In genomic region chr13:99150626-99151025, GRCm38 (mm10) we compare ENCODE assay signal across 26 mouse cellular contexts. TPM values are rescaled to one million over a fixed set of nuclear protein-coding genes. Genes with fewer than 3 reads are reported as not detected.
DNase-seq lines count a peak whose midpoint lies in the region; ATAC-seq and TF ChIP-seq lines count a peak whose summit lies in the region.
"Had no signal": no experiment of that assay in that cellular context is flagged by ENCODE, and none has a peak within 500 bp of the region (broad histone marks: within the 10 kb centered on the region; RNA-seq: fewer than 3 reads in every experiment).

No protein-coding gene starts in this region.

- no peak for TF ChIP-seq EP300 in stomach, postnatal 0 days (optimal IDR thresholded peaks at IDR 0.05)

- no peaks in the 10 kb centered on the region; the same call in 1 of the 2 replicates for H3K4me1 ChIP-seq in intestine, embryonic 16.5 days (ENCODE audit: control insufficient read depth, insufficient read depth, low read length)
- peaks cover 14% of the 10 kb centered on the region for H3K4me1 ChIP-seq in intestine, embryonic 15.5 days (replicated peaks)
- H3K4me1 ChIP-seq in midbrain, embryonic 11.5 days (ENCODE audit: control insufficient read depth, insufficient read depth, low read length) = peaks cover 26% of the 10 kb centered on the region
- H3K4me1 ChIP-seq in midbrain, embryonic 14.5 days (ENCODE audit: control insufficient read depth, insufficient read depth, low read length) = peaks cover 7% of the 10 kb centered on the region
- peaks cover 2% of the 10 kb centered on the region; the same call in 1 of the 2 replicates for H3K4me1 ChIP-seq in stomach, postnatal 0 days (replicated peaks; ENCODE audit: control insufficient read depth, insufficient read depth)

- no peak for TF ChIP-seq CTCF in stomach, postnatal 0 days (IDR thresholded peaks at IDR 0.05; ENCODE audit: low read depth)

- no peak overlapping the region for H3K4me2 ChIP-seq in intestine, embryonic 16.5 days (ENCODE audit: low read depth, low read length)
- no peak overlapping the region for H3K4me2 ChIP-seq in intestine, embryonic 15.5 days (replicated peaks)
- no peak overlapping the region for H3K4me2 ChIP-seq in midbrain, embryonic 11.5 days
- no peak overlapping the region for H3K4me2 ChIP-seq in midbrain, embryonic 14.5 days (ENCODE audit: low read length)
- no peak overlapping the region for H3K4me2 ChIP-seq in stomach, postnatal 0 days (replicated peaks; ENCODE audit: low read depth)
- H3K4me2 ChIP-seq: embryonic facial prominence, embryonic 15.5 days; heart, embryonic 15.5 days; hindbrain, embryonic 15.5 days; limb, embryonic 15.5 days had no signal

- 0 out of 2 replicates have a peak, but pooled peaks have one; percentile 23 for ATAC-seq in intestine, embryonic 16.5 days
- no peak for ATAC-seq in intestine, embryonic 15.5 days
- no peak for ATAC-seq in midbrain, embryonic 11.5 days (ENCODE audit: low FRiP score)
- no peak for ATAC-seq in midbrain, embryonic 14.5 days (ENCODE audit: low FRiP score, low TSS enrichment)
- ATAC-seq in stomach, postnatal 0 days (ENCODE audit: low FRiP score, low TSS enrichment) = no peak; the same call in 1 of the 2 replicates
- ATAC-seq: CD4-positive, CD25-positive, alpha-beta regulatory T cell, adult 4 months had no signal

- no peak overlapping the region for H3K9ac ChIP-seq in intestine, embryonic 16.5 days (ENCODE audit: low read depth, low read length)
- no peak overlapping the region for H3K9ac ChIP-seq in intestine, embryonic 15.5 days
- no peak overlapping the region for H3K9ac ChIP-seq in midbrain, embryonic 11.5 days (ENCODE audit: low read length)
- H3K9ac ChIP-seq in midbrain, embryonic 14.5 days (replicated peaks; ENCODE audit: low read length) = no peak overlapping the region
- no peak overlapping the region for H3K9ac ChIP-seq in stomach, postnatal 0 days (ENCODE audit: low read length)
- H3K9ac ChIP-seq: embryonic facial prominence, embryonic 15.5 days; heart, embryonic 15.5 days; hindbrain, embryonic 15.5 days; limb, embryonic 15.5 days; liver, embryonic 14.5 days had no signal

- H3K27ac ChIP-seq in intestine, embryonic 16.5 days (ENCODE audit: low read length) = no peak overlapping the region
- H3K27ac ChIP-seq in intestine, embryonic 15.5 days = no peak overlapping the region
- no peak overlapping the region for H3K27ac ChIP-seq in midbrain, embryonic 11.5 days (ENCODE audit: low read depth, low read length)
- no peak overlapping the region for H3K27ac ChIP-seq in midbrain, embryonic 14.5 days (replicated peaks; ENCODE audit: low read depth, low read length)
- H3K27ac ChIP-seq in stomach, postnatal 0 days (replicated peaks) = no peak overlapping the region
- H3K27ac ChIP-seq: embryonic facial prominence, embryonic 15.5 days; heart, embryonic 15.5 days; hindbrain, embryonic 15.5 days; kidney, postnatal 0 days; limb, embryonic 15.5 days; liver, embryonic 14.5 days had no signal

- H3K9me3 ChIP-seq in intestine, embryonic 16.5 days (ENCODE audit: control insufficient read depth, low read length) = no peaks in the 10 kb centered on the region
- no peaks in the 10 kb centered on the region for H3K9me3 ChIP-seq in intestine, embryonic 15.5 days
- H3K9me3 ChIP-seq in midbrain, embryonic 11.5 days (ENCODE audit: control insufficient read depth, low read length) = no peaks in the 10 kb centered on the region
- no peaks in the 10 kb centered on the region for H3K9me3 ChIP-seq in midbrain, embryonic 14.5 days (ENCODE audit: control insufficient read depth, low read length)
- no peaks in the 10 kb centered on the region for H3K9me3 ChIP-seq in stomach, postnatal 0 days (ENCODE audit: control insufficient read depth, low read length)
- H3K9me3 ChIP-seq: embryonic facial prominence, embryonic 15.5 days; heart, embryonic 15.5 days; hindbrain, embryonic 15.5 days; limb, embryonic 15.5 days had no signal

- no peaks in the 10 kb centered on the region for H3K27me3 ChIP-seq in intestine, embryonic 16.5 days (replicated peaks; ENCODE audit: control insufficient read depth, insufficient read depth, low read length)
- no peaks in the 10 kb centered on the region for H3K27me3 ChIP-seq in intestine, embryonic 15.5 days (replicated peaks)
- no peaks in the 10 kb centered on the region for H3K27me3 ChIP-seq in midbrain, embryonic 11.5 days (ENCODE audit: control insufficient read depth, insufficient read depth, low read length)
- no peaks in the 10 kb centered on the region for H3K27me3 ChIP-seq in midbrain, embryonic 14.5 days (ENCODE audit: control insufficient read depth, insufficient read depth, low read length)
- H3K27me3 ChIP-seq in stomach, postnatal 0 days (ENCODE audit: control insufficient read depth, insufficient read depth, low read length) = no peaks in the 10 kb centered on the region
- H3K27me3 ChIP-seq: embryonic facial prominence, embryonic 15.5 days; heart, embryonic 15.5 days; hindbrain, embryonic 15.5 days; limb, embryonic 15.5 days had no signal

- peak; percentile 3 for DNase-seq in adrenal gland, postnatal 10 days
- DNase-seq in adrenal gland, postnatal 36 days = no peak
- peak; percentile 88 for DNase-seq in midbrain, embryonic 11.5 days (ENCODE audit: low spot score, missing footprints)
- no peak for DNase-seq in midbrain, embryonic 14.5 days
- peak; percentile 24 for DNase-seq in stomach, postnatal 0 days (ENCODE audit: low spot score)
- DNase-seq: cerebellum, adult 11 months; cerebellum, adult 9-11 months; gastrocnemius, postnatal 36 days; heart, postnatal 36 days; kidney, adult 18-20 months; layer of hippocampus, adult 9-11 months; left cerebral cortex, postnatal 4 days; lung, postnatal 14 days; right cerebral cortex, postnatal 25 days; thymus, adult 18-20 months; thymus, postnatal 36 days had no signal

- 60% methylated on average over 6 of the region's 6 CpGs for WGBS in intestine, embryonic 16.5 days
- WGBS in intestine, embryonic 15.5 days = 74% methylated on average over 6 of the region's 6 CpGs
- WGBS in midbrain, embryonic 11.5 days = 72% methylated on average over 6 of the region's 6 CpGs
- 74% methylated on average over 6 of the region's 6 CpGs for WGBS in midbrain, embryonic 14.5 days
- 55% methylated on average over 6 of the region's 6 CpGs for WGBS in stomach, postnatal 0 days

- no peak overlapping the region for H3K4me3 ChIP-seq in intestine, embryonic 16.5 days (ENCODE audit: low read length)
- H3K4me3 ChIP-seq in intestine, embryonic 15.5 days (replicated peaks) = no peak overlapping the region
- H3K4me3 ChIP-seq in midbrain, embryonic 11.5 days (ENCODE audit: low read depth, low read length) = no peak overlapping the region
- H3K4me3 ChIP-seq in midbrain, embryonic 14.5 days (replicated peaks; ENCODE audit: low read depth, low read length) = no peak overlapping the region
- no peak overlapping the region for H3K4me3 ChIP-seq in stomach, postnatal 0 days (ENCODE audit: low read depth, low read length)
- H3K4me3 ChIP-seq: embryonic facial prominence, embryonic 15.5 days; heart, embryonic 15.5 days; hindbrain, embryonic 15.5 days; limb, embryonic 15.5 days had no signal

- H3K36me3 ChIP-seq in intestine, embryonic 16.5 days (ENCODE audit: control insufficient read depth, insufficient read depth, low read length) = no peaks in the 10 kb centered on the region
- H3K36me3 ChIP-seq in intestine, embryonic 15.5 days = no peaks in the 10 kb centered on the region
- H3K36me3 ChIP-seq in midbrain, embryonic 11.5 days (ENCODE audit: control insufficient read depth, insufficient read depth, low read length) = no peaks in the 10 kb centered on the region
- H3K36me3 ChIP-seq in midbrain, embryonic 14.5 days (ENCODE audit: control insufficient read depth, insufficient read depth, low read length) = no peaks in the 10 kb centered on the region
- H3K36me3 ChIP-seq in stomach, postnatal 0 days (ENCODE audit: control insufficient read depth, insufficient read depth, low read length) = no peaks in the 10 kb centered on the region
- H3K36me3 ChIP-seq: embryonic facial prominence, embryonic 15.5 days; heart, embryonic 15.5 days; hindbrain, embryonic 15.5 days; limb, embryonic 15.5 days had no signal

RNA-seq across cellular contexts. Expression of gene Zfp366, which starts 34.0 kb away (rescaled TPM):
- total RNA-seq in adrenal gland, postnatal 10 days (2021) = 10 to 100 TPM in 1 of 2 experiments, 1 to 10 TPM in 1; 8.3 to 10.8 TPM
- 10 to 100 TPM in 1 of 2 experiments, 1 to 10 TPM in 1; 3.4 to 10.1 TPM for total RNA-seq in adrenal gland, postnatal 36 days (2021)
- 0.50 and 0.53 TPM in 2 replicates for polyA plus RNA-seq in intestine, embryonic 16.5 days (2015; fragmentation: Nextera tagmentation; extraction: Ambion mirVana)
- 0.48 and 0.49 TPM in 2 replicates for polyA plus RNA-seq in intestine, embryonic 15.5 days (2015; fragmentation: Nextera tagmentation; extraction: Ambion mirVana)
- 0.75 and 0.87 TPM in 2 replicates for polyA plus RNA-seq in midbrain, embryonic 11.5 days (2014; fragmentation: Nextera tagmentation; extraction: Ambion mirVana)
- polyA plus RNA-seq in midbrain, embryonic 14.5 days (2014; fragmentation: Nextera tagmentation; extraction: Ambion mirVana) = 0.43 and 0.79 TPM in 2 replicates
- polyA plus RNA-seq in stomach, postnatal 0 days (2015; fragmentation: Nextera tagmentation; extraction: Ambion mirVana) = 0.25 and 0.33 TPM in 2 replicates
- total RNA-seq: monocyte, adult 5-6 weeks had no signal

Comparison
In these comparisons a context has a peak if more than half of its experiments do, and no peak if none do; other contexts are left out.
1. DNase-seq: peak in adrenal gland, postnatal 10 days (single experiment), midbrain, embryonic 11.5 days (single experiment) and stomach, postnatal 0 days (single experiment); none in adrenal gland, postnatal 36 days (0 of 2) and midbrain, embryonic 14.5 days (single experiment).